Mouse (Mus musculus) adrenal gland, postnatal 10 days (tissue): ENCODE results near the gene Sumf1. TPM values are rescaled to one million over a fixed set of nuclear protein-coding genes. Genes with fewer than 3 reads are reported as not detected.

Experiments
- DNase-seq: peaks from one replicate; pipeline ENCODE4 v3.0.0; 2021; ENCODE audit warnings: mixed read lengths
- total RNA-seq, 2 experiments: library from RNA; stranded (reverse); gene quantifications; 2 replicates each; pipeline ENCODE4 v1.2.3; 2021

The Sumf1 gene
- total RNA-seq, 2 experiments from 2014 or later, result 25.9 to 27.6 TPM

DNA sequence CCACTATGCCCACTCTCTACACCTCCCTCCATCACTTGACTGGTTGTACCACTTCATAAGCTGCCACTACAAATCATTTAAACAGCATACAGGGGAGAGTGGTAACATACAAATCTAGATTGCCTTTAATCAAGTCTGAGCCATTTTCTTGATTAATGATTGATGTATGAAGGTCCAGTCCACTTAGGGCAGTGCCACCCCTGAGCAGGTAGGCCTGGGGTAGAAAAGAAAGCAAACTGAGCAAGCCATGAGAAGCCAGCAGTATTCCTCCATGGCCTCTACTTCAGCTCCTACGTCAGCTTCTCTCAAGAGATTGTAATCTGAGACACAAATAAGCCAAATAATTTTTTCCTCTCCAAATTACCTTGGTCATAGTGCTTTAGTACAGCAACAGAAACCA, 94.1 kb downstream of the Sumf1 start:
- no peak for DNase-seq

GRCm38 (mm10) chr6:108075857-108076256, 109.5 kb downstream of the Sumf1 start:
- no peak for DNase-seq

DNA sequence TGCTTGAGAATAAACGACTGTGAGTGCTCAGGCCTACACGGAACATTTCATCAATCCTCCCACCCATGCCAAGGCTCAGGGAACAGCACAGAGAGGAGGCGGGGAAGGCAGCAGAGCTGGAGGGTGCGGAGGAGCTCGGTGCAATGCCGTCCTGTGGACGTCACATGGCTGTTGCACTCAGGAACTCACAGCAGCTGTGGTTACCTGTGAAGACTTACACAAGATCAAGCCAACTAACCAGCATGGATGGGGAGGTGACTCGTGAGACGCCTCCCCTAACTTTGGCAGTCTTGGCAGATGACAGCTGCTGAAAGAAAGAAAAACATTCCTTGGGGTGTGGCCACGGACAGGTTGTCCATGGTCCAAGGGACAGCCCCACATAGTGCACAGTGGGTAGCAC, 110.8 kb downstream of the Sumf1 start:
- no peak for DNase-seq

DNA sequence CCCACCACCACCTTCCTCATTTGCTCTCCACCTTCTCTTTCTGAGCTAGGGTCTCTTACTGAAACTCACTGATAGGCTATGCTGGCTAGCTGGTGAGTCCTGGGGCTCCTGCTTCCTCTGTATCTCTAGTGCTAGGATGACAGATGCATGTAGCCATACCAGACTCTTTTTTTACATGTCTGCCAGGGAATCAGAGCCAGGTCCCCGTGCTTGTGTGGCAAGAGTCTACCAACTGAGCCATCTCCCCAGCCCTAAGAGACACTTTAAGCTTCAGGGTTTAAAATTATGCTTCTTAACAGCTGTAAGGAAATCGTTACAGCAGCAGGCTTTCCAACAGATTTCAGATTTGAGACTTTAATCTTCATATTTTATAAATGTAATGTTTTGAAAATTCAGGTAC, 111.5 kb downstream of the Sumf1 start:
- no peak for DNase-seq

- DNase-seq, result no peak
Measured at GRCm38 (mm10) chr6:108073071-108073470, 112.3 kb downstream of the Sumf1 start.

DNA sequence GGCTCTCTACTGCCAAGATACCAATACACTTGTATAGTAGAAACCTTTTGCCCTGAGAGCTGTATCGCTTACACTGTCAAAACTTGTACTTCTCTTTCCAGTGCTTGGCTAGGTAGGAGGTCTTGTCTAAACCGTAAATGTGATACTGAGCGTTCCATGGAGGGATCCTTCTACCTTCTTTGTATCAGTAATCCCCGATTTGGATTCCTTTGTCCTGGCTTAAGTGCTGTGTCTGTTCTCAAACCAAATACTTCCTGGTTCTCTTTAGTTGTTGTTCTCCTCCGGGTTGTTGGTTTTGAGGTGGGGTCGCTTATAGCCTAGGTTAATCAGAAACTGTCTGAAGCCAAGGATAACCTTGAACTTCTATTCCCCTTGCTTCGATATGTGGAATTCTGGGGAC, 114.4 kb downstream of the Sumf1 start:
- no peak for DNase-seq

GRCm38 (mm10) chr6:108065583-108065982, 119.8 kb downstream of the Sumf1 start:
- peak; percentile 79 for DNase-seq

GRCm38 (mm10) chr6:108064918-108065526, 120.4 kb downstream of the Sumf1 start, which contains the start of gene Setmar:
Setmar (plus strand) TSS chr6:108065045.
- peak; percentile 99 for DNase-seq

- no peak for DNase-seq
Measured at GRCm38 (mm10) chr6:108061121-108061520, 124.3 kb downstream of the Sumf1 start.

DNA sequence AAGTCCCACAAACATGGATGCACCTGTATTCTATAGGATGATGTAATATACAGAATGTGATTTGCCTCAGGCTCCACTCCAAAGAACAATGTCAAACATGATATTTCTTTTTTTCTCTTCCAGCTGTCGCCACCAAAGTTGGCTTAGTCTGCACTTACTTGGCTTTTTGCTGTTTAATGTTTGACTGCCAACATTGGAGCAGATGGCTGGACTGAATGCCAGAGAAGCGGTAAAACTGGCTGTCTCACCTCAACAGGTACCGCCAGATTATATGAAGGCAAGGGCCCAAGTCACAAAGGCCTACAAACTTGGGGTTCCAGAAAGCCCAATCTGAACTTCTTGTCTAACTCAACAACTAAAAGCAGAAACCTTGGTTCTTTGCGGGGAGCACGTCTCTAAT, 127.3 kb downstream of the Sumf1 start:
- DNase-seq, result no peak

DNA sequence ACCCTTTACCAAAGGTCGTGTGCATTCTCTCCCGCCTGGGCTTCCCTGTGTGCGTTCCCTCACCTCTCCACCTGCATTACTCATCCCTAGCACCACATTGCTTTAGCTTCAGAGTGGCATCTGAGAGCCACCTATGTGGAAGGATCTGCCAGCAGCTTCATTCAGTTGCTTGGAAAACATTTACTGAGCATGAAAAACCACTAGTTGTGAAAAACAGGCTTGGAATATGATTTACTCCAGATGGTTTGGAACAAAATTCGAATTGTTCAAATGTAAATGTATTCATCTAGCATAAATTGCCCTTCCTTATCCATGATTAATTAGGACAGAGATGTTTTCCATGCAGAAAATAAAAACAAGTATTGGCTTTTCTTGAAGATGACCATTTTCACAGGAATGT, 128.0 kb downstream of the Sumf1 start:
- DNase-seq, result no peak

Other genes starting within 250 kb of the Sumf1 start
- 1 to 10 TPM; 5.2 to 5.3 TPM for gene Setmar, start 120.5 kb downstream of the Sumf1 start, total RNA-seq
- 100 to 1,000 TPM; 100 to 111 TPM for gene Itpr1, start 27.5 kb upstream of the Sumf1 start, total RNA-seq